Mouse (Mus musculus) G1E (cell line): Measurements from ENCODE around the gene Cep70. TPM values are rescaled to one million over a fixed set of nuclear protein-coding genes. Genes with fewer than 3 reads are reported as not detected.

Experiments
- ATAC-seq: 2 replicates; pipeline ENCODE4 v1.8.0; 2016; ENCODE audit warnings: mild to moderate bottlenecking; ENCODE audit not compliant: insufficient number of reproducible peaks, poor library complexity, low FRiP score, severe bottlenecking; ENCODE audit errors: extremely low read depth
- DNase-seq: peaks from one replicate; pipeline ENCODE4 v3.0.0; 2012; ENCODE audit warnings: low spot score
- H3K27me3 ChIP-seq: 2 replicates; pipeline ENCODE4 v1.6.1; 2012; ENCODE audit warnings: mild to moderate bottlenecking, low read length, inconsistent platforms; ENCODE audit not compliant: insufficient read depth
- H3K36me3 ChIP-seq: replicated peaks from 2 replicates; pipeline ENCODE3; 2012; ENCODE audit warnings: mild to moderate bottlenecking, inconsistent platforms
- H3K4me1 ChIP-seq: 2 replicates; pipeline ENCODE4 v1.6.1; 2012; ENCODE audit warnings: low read depth, low read length, inconsistent platforms, mixed read lengths; ENCODE audit not compliant: insufficient read depth
- H3K4me3 ChIP-seq: 2 replicates; pipeline ENCODE4 v1.5.1; 2012; ENCODE audit warnings: low read depth, mild to moderate bottlenecking, inconsistent platforms, low read length, moderate library complexity, mixed read lengths
- H3K9me3 ChIP-seq: replicated peaks from 2 replicates; pipeline ENCODE4 v1.6.1; 2012; ENCODE audit warnings: inconsistent platforms
- CTCF ChIP-seq: IDR thresholded peaks from 2 replicates; pipeline ENCODE4 v1.5.1; 2012; ENCODE audit warnings: low read depth, low read length, inconsistent platforms, mixed read lengths
- GATA1 ChIP-seq: IDR thresholded peaks from 2 replicates; pipeline ENCODE4 v1.6.1; 2012; ENCODE audit warnings: borderline replicate concordance, low read length, inconsistent platforms, mixed read lengths
- GATA2 ChIP-seq: IDR thresholded peaks from 2 replicates; pipeline ENCODE4 v1.6.1; 2012; ENCODE audit warnings: low read depth, low read length, inconsistent platforms, borderline replicate concordance
- POLR2AphosphoS5 ChIP-seq: IDR thresholded peaks from 2 replicates; pipeline ENCODE4 v1.6.1; 2012; ENCODE audit warnings: low read depth, low read length, inconsistent platforms; ENCODE audit not compliant: insufficient replicate concordance
- TAL1 ChIP-seq: conservative IDR thresholded peaks from 2 replicates; pipeline ENCODE4 v1.6.1; 2012; ENCODE audit warnings: low read depth, low read length, inconsistent platforms, mixed read lengths
- polyA plus RNA-seq: library from polyadenylated mRNA; stranded (reverse); fragments of >175 nt; gene quantifications from 2 replicates; pipeline ENCODE4 v1.2.3, GENCODE M21; 2012
- total RNA-seq, 2 experiments: library from RNA; stranded (forward) in 1 of 2; stranded (reverse) in 1 of 2; fragments of 200-1000 nt in 1 of 2; fragments of >200 nt in 1 of 2; fragmentation: Nextera tagmentation in 1 of 2; gene quantifications; 2 replicates each; pipeline ENCODE4 v1.2.3; 2014 to 2017

Cep70 gene
- total and polyA plus RNA-seq, 3 experiments = 4.2 to 147 (median 45.5) TPM

- Histone ChIP-seq H3K4me3 (no peak overlapping the region), H3K36me3 (no peaks in the 10 kb centered on the region), H3K4me1 (no peaks in the 10 kb centered on the region; the same call in none of the 2 replicates), H3K9me3 (peaks cover 12% of the 10 kb centered on the region), H3K27me3 (no peaks in the 10 kb centered on the region)
- DNase-seq (no peak), ATAC-seq (no peak)
- TF ChIP-seq GATA2 = no peak
- no peak for TF ChIP-seq CTCF
- TF ChIP-seq POLR2AphosphoS5 = no peak
- TF ChIP-seq GATA1 = no peak
- TF ChIP-seq TAL1 = no peak
Measured at GRCm38 (mm10) chr9:99229450-99229849, 13.7 kb upstream of the Cep70 start.

GRCm38 (mm10) chr9:99237139-99237538 is 6.0 kb upstream of the Cep70 start, which contains the start of gene Faiml:
Gene Faiml (minus strand): TSS chr9:99237239.
- Histone ChIP-seq H3K36me3 (no peaks in the 10 kb centered on the region), H3K27me3 (no peaks in the 10 kb centered on the region), H3K9me3 (no peaks in the 10 kb centered on the region), H3K4me1 (peaks cover 45% of the 10 kb centered on the region), H3K4me3 (no peak within 1 kb of the TSS)
- ATAC-seq = no peak
- no peak for DNase-seq
- TF ChIP-seq TAL1 (no peak), GATA2 (no peak), POLR2AphosphoS5 (no peak), GATA1 (no peak), CTCF (no peak)

- peaks cover 49% of the 10 kb centered on the region for H3K4me1 ChIP-seq
- H3K4me3 ChIP-seq = no peak overlapping the region
- H3K9me3 ChIP-seq = no peaks in the 10 kb centered on the region
- H3K36me3 ChIP-seq = no peaks in the 10 kb centered on the region
- ATAC-seq (no peak), DNase-seq (no peak)
- TF ChIP-seq TAL1 (no peak), GATA1 (no peak), POLR2AphosphoS5 (no peak), CTCF (no peak), GATA2 (no peak)
- no peaks in the 10 kb centered on the region for H3K27me3 ChIP-seq
Measured at GRCm38 (mm10) chr9:99238276-99238675, 4.9 kb upstream of the Cep70 start.

- H3K36me3 ChIP-seq = no peaks in the 10 kb centered on the region
- no peaks in the 10 kb centered on the region for H3K9me3 ChIP-seq
- H3K4me3 ChIP-seq = no peak overlapping the region
- peaks cover 52% of the 10 kb centered on the region for H3K4me1 ChIP-seq
- DNase-seq = no peak
- H3K27me3 ChIP-seq = no peaks in the 10 kb centered on the region
- no peak for ATAC-seq
- TF ChIP-seq TAL1 = no peak
- TF ChIP-seq CTCF = no peak
- no peak for TF ChIP-seq GATA1
- TF ChIP-seq GATA2 = no peak
- TF ChIP-seq POLR2AphosphoS5 = no peak
Measured at GRCm38 (mm10) chr9:99239256-99239655, 3.9 kb upstream of the Cep70 start.

- Histone ChIP-seq H3K4me3 (no peak overlapping the region), H3K36me3 (peaks cover 3% of the 10 kb centered on the region), H3K9me3 (no peaks in the 10 kb centered on the region), H3K4me1 (peaks cover 64% of the 10 kb centered on the region), H3K27me3 (no peaks in the 10 kb centered on the region)
- TF ChIP-seq POLR2AphosphoS5 (no peak), GATA2 (no peak), TAL1 (no peak), CTCF (no peak), GATA1 (no peak)
- ATAC-seq (no peak), DNase-seq (no peak)
Measured at GRCm38 (mm10) chr9:99240571-99240970, 2.6 kb upstream of the Cep70 start.

- Histone ChIP-seq H3K9me3 (no peaks in the 10 kb centered on the region), H3K4me1 (peaks cover 71% of the 10 kb centered on the region), H3K36me3 (peaks cover 12% of the 10 kb centered on the region), H3K4me3 (peak overlapping the region; percentile 53; the same call in 1 of the 2 replicates), H3K27me3 (no peaks in the 10 kb centered on the region)
- DNase-seq (no peak), ATAC-seq (no peak)
- TF ChIP-seq GATA1 = no peak
- TF ChIP-seq CTCF = peak; percentile 90
Measured at GRCm38 (mm10) chr9:99242035-99242434, 1.1 kb upstream of the Cep70 start.

GRCm38 (mm10) chr9:99242533-99243189 is 506 bp upstream of the Cep70 start:
- DNase-seq (peak; percentile 80), ATAC-seq (peak; percentile 78)
- TF ChIP-seq CTCF (no peak), TAL1 (peak; percentile 98), POLR2AphosphoS5 (no peak)

More at GRCm38 (mm10) chr9:99242533-99243189, 506 bp upstream of the Cep70 start:
- no peaks in the 10 kb centered on the region for H3K9me3 ChIP-seq
- peaks cover 74% of the 10 kb centered on the region for H3K4me1 ChIP-seq
- peak overlapping the region; percentile 86 for H3K4me3 ChIP-seq
- H3K36me3 ChIP-seq = peaks cover 18% of the 10 kb centered on the region
- H3K27me3 ChIP-seq = no peaks in the 10 kb centered on the region
